Mouse (Mus musculus): ENCODE measurements at regions not wholly inside any gene's neighbourhood (a gene's known extent, or its start where the extent isn't known, plus 50 kb on each side); places are given as distances from the start of the nearest gene placed in this dataset.

- no peak for DNase-seq
Measured at GRCm38 (mm10) chr2:46468936-46469629, 1351.9 kb upstream of the Zeb2 start.

- no peak for DNase-seq
Measured at GRCm38 (mm10) chr2:46465389-46465788, 1348.2 kb upstream of the Zeb2 start.

GRCm38 (mm10) chr2:46464913-46465312, 1347.7 kb upstream of the Zeb2 start:
- no peak for DNase-seq

- DNase-seq = no peak
Measured at GRCm38 (mm10) chr2:46462670-46463069, 1345.5 kb upstream of the Zeb2 start.

- DNase-seq = no peak
Measured at GRCm38 (mm10) chr2:46450698-46451097, 1333.5 kb upstream of the Zeb2 start.

- no peak for DNase-seq
Measured at GRCm38 (mm10) chr2:46445306-46445705, 1328.1 kb upstream of the Zeb2 start.

GRCm38 (mm10) chr2:46443686-46444180, 1326.5 kb upstream of the Zeb2 start:
- peak; percentile 22 to 26 for DNase-seq

GRCm38 (mm10) chr2:46443061-46443685, 1326.0 kb upstream of the Zeb2 start:
- no peak for DNase-seq

- no peak for DNase-seq
Measured at GRCm38 (mm10) chr2:46442576-46442975, 1325.4 kb upstream of the Zeb2 start.

- no peak for DNase-seq
Measured at GRCm38 (mm10) chr2:46441927-46442326, 1324.7 kb upstream of the Zeb2 start.

GRCm38 (mm10) chr2:46441348-46441747, 1324.2 kb upstream of the Zeb2 start:
- DNase-seq = no peak

- no peak for DNase-seq
Measured at GRCm38 (mm10) chr2:46440038-46440437, 1322.8 kb upstream of the Zeb2 start.

GRCm38 (mm10) chr2:46418281-46418680, 1301.1 kb upstream of the Zeb2 start:
- no peak for DNase-seq

GRCm38 (mm10) chr2:46402373-46403114, 1285.3 kb upstream of the Zeb2 start:
- DNase-seq = no peak

GRCm38 (mm10) chr2:46394161-46394560, 1277.0 kb upstream of the Zeb2 start:
- peak; percentile 51 to 53 for DNase-seq

- DNase-seq = no peak
Measured at GRCm38 (mm10) chr2:46372847-46373461, 1255.8 kb upstream of the Zeb2 start.

- DNase-seq = no peak
Measured at GRCm38 (mm10) chr2:46371755-46372154, 1254.6 kb upstream of the Zeb2 start.

- DNase-seq = no peak
Measured at GRCm38 (mm10) chr2:46370949-46371348, 1253.8 kb upstream of the Zeb2 start.

GRCm38 (mm10) chr2:46368882-46369281, 1251.7 kb upstream of the Zeb2 start:
- DNase-seq = no peak

- peak in 1 of 2 experiments; percentile 14 for DNase-seq
Measured at GRCm38 (mm10) chr2:46366135-46366485, 1248.9 kb upstream of the Zeb2 start.

- no peak for DNase-seq
Measured at GRCm38 (mm10) chr2:46365428-46366134, 1248.4 kb upstream of the Zeb2 start.

GRCm38 (mm10) chr2:46360049-46360712, 1243.0 kb upstream of the Zeb2 start:
- DNase-seq = no peak
